ENCODE assay signal across 15 mouse cellular contexts in genomic region chr17:85821861-85822260, GRCm38 (mm10).
DNase-seq lines count a peak whose midpoint lies in the region.
"Had no signal": no experiment of that assay in that cellular context is flagged by ENCODE, and none has a peak within 500 bp of the region (broad histone marks: within the 10 kb centered on the region; RNA-seq: fewer than 3 reads in every experiment).

No protein-coding gene starts in this region.

- peak; percentile 74 for DNase-seq in heart, adult 11 months
- no peak for DNase-seq in heart, adult 18-20 months
- peak; percentile 53 for DNase-seq in NIH3T3 (ENCODE audit: low read depth)
- peak; percentile 62 for DNase-seq in gastrocnemius, postnatal 25 days
- DNase-seq in adrenal gland, postnatal 14 days, result no peak
- no peak for DNase-seq in layer of hippocampus, adult 11-12 months (ENCODE audit: low spot score)
- DNase-seq in embryo, embryonic 10 days (ENCODE audit: low spot score), result no peak
- DNase-seq: adrenal gland, postnatal 36 days; cerebellum, adult 18-20 months; cerebellum, postnatal 36 days; heart, postnatal 4 days; kidney, postnatal 4 days; lung, postnatal 4 days; retina, postnatal 1 day; thymus, postnatal 36 days had no signal

Comparison
In these comparisons a context has a peak if more than half of its experiments do, and no peak if none do; other contexts are left out.
1. DNase-seq: peak in heart, adult 11 months (single experiment), NIH3T3 (single experiment) and gastrocnemius, postnatal 25 days (single experiment); none in heart, adult 18-20 months (0 of 2), adrenal gland, postnatal 14 days (single experiment), layer of hippocampus, adult 11-12 months (single experiment) and embryo, embryonic 10 days (single experiment).